Mouse (Mus musculus) stomach, postnatal 0 days (tissue): Measurements from ENCODE around the gene Rlbp1.

Experiments used
- CTCF ChIP-seq: IDR thresholded peaks from 2 replicates; pipeline ENCODE4 v1.5.1; 2016; ENCODE audit warnings: antibody characterized with exemption, low read depth, mild to moderate bottlenecking, moderate library complexity
- EP300 ChIP-seq: optimal IDR thresholded peaks from 2 replicates; pipeline ENCODE3; 2016; ENCODE audit warnings: antibody characterized with exemption

DNA sequence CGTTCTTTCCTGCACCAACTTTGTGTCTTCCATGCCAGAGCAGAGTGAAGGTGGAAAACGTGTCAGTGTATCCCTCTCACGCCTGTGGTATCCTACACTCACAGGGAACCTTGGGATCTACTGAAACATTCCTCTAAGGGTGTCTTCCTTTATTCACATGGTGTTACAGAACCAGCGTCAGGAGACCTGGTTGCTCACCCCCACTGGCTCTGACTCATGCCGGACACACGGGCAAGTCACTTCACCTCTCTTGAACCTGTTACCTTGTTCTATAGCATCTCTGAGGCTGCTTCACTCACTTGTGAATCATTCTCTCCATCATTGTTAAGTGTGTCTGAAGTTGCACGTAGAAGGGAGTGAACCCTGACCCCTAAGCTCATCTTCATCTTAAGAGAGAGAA is 24.0 kb downstream of the Rlbp1 start:
- TF ChIP-seq CTCF (no peak), EP300 (no peak)
